Mouse (Mus musculus): ENCODE measurements around the gene Hectd4. TPM values are rescaled to one million over a fixed set of nuclear protein-coding genes. Genes with fewer than 3 reads are reported as not detected.
A peak's percentile ranks its signal among the peaks of the same experiment; 100 is the strongest.

Hectd4 gene
- polyA plus RNA-seq, 1 experiment from 2014 or later = 2.0 TPM

- Histone ChIP-seq H3K27me3 (ENCODE audit: insufficient read depth, low read length) (no peaks in the 10 kb centered on the region), H3K9ac (ENCODE audit: low read depth, low read length) (no peak overlapping the region), H3K4me2 (ENCODE audit: low read length) (no peak overlapping the region), H3K4me1 (replicated peaks; ENCODE audit: insufficient read depth, low read length) (no peaks in the 10 kb centered on the region), H3K27ac (no peak overlapping the region), H3K36me3 (ENCODE audit: insufficient read depth, low read length) (0 out of 2 replicates have a peak, but pooled peaks cover 6% of the 10 kb centered on the region), H3K4me3 (replicated peaks; ENCODE audit: low read depth, low read length) (no peak overlapping the region), H3K9me3 (replicated peaks; ENCODE audit: low read length) (no peaks in the 10 kb centered on the region)
- ATAC-seq (replicated peaks; ENCODE audit: low FRiP score, low read depth) = no peak
- no peak for TF ChIP-seq CTCF (IDR thresholded peaks at IDR 0.05; ENCODE audit: low read depth)
- no peak for DNase-seq (ENCODE audit: low spot score)
- 86% methylated on average over 7 of the region's 7 CpGs for WGBS
Measured at GRCm38 (mm10) chr5:121254977-121255376, 35.0 kb downstream of the Hectd4 start.

- TF ChIP-seq CTCF (IDR thresholded peaks at IDR 0.05; ENCODE audit: low read depth) = no peak
- H3K4me2 ChIP-seq (ENCODE audit: low read length) = no peak overlapping the region
- peaks cover 16% of the 10 kb centered on the region; the same call in 1 of the 2 replicates for H3K36me3 ChIP-seq (ENCODE audit: insufficient read depth, low read length)
- H3K27me3 ChIP-seq (ENCODE audit: insufficient read depth, low read length) = no peaks in the 10 kb centered on the region
- DNase-seq (ENCODE audit: low spot score) (no peak), ATAC-seq (replicated peaks; ENCODE audit: low FRiP score, low read depth) (no peak)
- no peak overlapping the region for H3K9ac ChIP-seq (ENCODE audit: low read depth, low read length)
- no peak overlapping the region for H3K4me3 ChIP-seq (replicated peaks; ENCODE audit: low read depth, low read length)
- 86% methylated on average over 3 of the region's 3 CpGs for WGBS
- H3K4me1 ChIP-seq (replicated peaks; ENCODE audit: insufficient read depth, low read length) = no peaks in the 10 kb centered on the region
- no peak overlapping the region for H3K27ac ChIP-seq
- H3K9me3 ChIP-seq (replicated peaks; ENCODE audit: low read length) = no peaks in the 10 kb centered on the region
Measured at GRCm38 (mm10) chr5:121261806-121262205, 41.8 kb downstream of the Hectd4 start.

DNA sequence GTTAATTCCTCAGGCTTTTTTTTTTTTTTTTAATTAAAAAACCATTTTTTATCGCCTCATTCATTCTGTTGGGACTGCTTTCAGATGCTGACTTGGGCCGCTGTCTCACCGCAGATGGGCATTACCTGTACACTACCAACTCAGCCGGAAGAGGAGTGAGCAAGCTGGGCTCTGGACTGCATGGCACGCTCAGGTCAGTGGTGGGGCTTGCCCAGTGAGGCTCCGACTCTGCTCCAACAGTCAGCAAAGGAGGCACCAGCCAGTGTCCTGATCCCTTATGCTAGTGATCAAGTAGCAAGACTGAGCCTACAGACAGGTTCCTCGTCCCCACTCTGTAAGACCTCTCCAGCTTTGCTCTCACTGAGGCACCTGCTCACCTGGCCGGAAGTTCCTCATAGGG is 42.4 kb downstream of the Hectd4 start:
- Histone ChIP-seq H3K4me3 (replicated peaks; ENCODE audit: low read depth, low read length) (no peak overlapping the region), H3K27me3 (ENCODE audit: insufficient read depth, low read length) (no peaks in the 10 kb centered on the region), H3K9ac (ENCODE audit: low read depth, low read length) (no peak overlapping the region), H3K27ac (no peak overlapping the region), H3K9me3 (replicated peaks; ENCODE audit: low read length) (no peaks in the 10 kb centered on the region), H3K4me2 (ENCODE audit: low read length) (no peak overlapping the region), H3K36me3 (ENCODE audit: insufficient read depth, low read length) (peaks cover 16% of the 10 kb centered on the region; the same call in 1 of the 2 replicates), H3K4me1 (replicated peaks; ENCODE audit: insufficient read depth, low read length) (no peaks in the 10 kb centered on the region)
- TF ChIP-seq CTCF (IDR thresholded peaks at IDR 0.05; ENCODE audit: low read depth) = no peak
- WGBS = 96% methylated on average over 8 of the region's 8 CpGs
- DNase-seq (ENCODE audit: low spot score) (no peak), ATAC-seq (replicated peaks; ENCODE audit: low FRiP score, low read depth) (no peak)

DNA sequence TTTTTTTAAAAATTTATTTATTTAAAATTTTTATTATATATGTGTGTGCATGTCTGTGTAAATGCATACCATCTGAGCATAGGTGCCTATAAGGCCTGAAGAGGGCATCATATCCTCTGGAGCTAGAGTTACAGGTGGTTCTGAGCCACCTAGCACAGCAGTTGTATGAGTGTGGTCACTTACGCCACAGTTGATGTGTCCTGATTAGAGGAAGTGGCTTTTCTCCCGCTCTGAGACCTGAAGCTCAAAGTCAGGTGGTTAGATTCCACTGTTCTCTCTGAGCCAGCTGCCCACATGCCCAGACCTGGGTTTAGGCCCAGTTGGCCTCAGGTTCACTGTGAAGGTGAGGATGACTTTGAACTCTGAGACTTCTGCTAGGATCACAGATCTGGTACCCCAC is 44.6 kb downstream of the Hectd4 start:
- Histone ChIP-seq H3K4me3 (replicated peaks; ENCODE audit: low read depth, low read length) (no peak overlapping the region), H3K4me1 (replicated peaks; ENCODE audit: insufficient read depth, low read length) (no peaks in the 10 kb centered on the region), H3K27me3 (ENCODE audit: insufficient read depth, low read length) (no peaks in the 10 kb centered on the region), H3K27ac (no peak overlapping the region), H3K36me3 (ENCODE audit: insufficient read depth, low read length) (peaks cover 19% of the 10 kb centered on the region; the same call in 1 of the 2 replicates), H3K9ac (ENCODE audit: low read depth, low read length) (no peak overlapping the region), H3K4me2 (ENCODE audit: low read length) (no peak overlapping the region), H3K9me3 (replicated peaks; ENCODE audit: low read length) (no peaks in the 10 kb centered on the region)
- 94% methylated on average over 2 of the region's 2 CpGs for WGBS
- TF ChIP-seq CTCF (IDR thresholded peaks at IDR 0.05; ENCODE audit: low read depth) = no peak
- DNase-seq (ENCODE audit: low spot score) (no peak), ATAC-seq (replicated peaks; ENCODE audit: low FRiP score, low read depth) (no peak)

- Histone ChIP-seq H3K27ac (no peak overlapping the region), H3K27me3 (ENCODE audit: insufficient read depth, low read length) (no peaks in the 10 kb centered on the region), H3K9ac (ENCODE audit: low read depth, low read length) (no peak overlapping the region), H3K9me3 (replicated peaks; ENCODE audit: low read length) (no peaks in the 10 kb centered on the region), H3K4me1 (replicated peaks; ENCODE audit: insufficient read depth, low read length) (no peaks in the 10 kb centered on the region), H3K4me3 (replicated peaks; ENCODE audit: low read depth, low read length) (no peak overlapping the region), H3K4me2 (ENCODE audit: low read length) (no peak overlapping the region), H3K36me3 (ENCODE audit: insufficient read depth, low read length) (peaks cover 19% of the 10 kb centered on the region; the same call in 1 of the 2 replicates)
- ATAC-seq (replicated peaks; ENCODE audit: low FRiP score, low read depth) (no peak), DNase-seq (ENCODE audit: low spot score) (peak; percentile 58)
- peak; percentile 79 for TF ChIP-seq CTCF (IDR thresholded peaks at IDR 0.05; ENCODE audit: low read depth)
- WGBS = 86% methylated on average over 7 of the region's 7 CpGs
Measured at GRCm38 (mm10) chr5:121266741-121267382, 46.8 kb downstream of the Hectd4 start.

DNA sequence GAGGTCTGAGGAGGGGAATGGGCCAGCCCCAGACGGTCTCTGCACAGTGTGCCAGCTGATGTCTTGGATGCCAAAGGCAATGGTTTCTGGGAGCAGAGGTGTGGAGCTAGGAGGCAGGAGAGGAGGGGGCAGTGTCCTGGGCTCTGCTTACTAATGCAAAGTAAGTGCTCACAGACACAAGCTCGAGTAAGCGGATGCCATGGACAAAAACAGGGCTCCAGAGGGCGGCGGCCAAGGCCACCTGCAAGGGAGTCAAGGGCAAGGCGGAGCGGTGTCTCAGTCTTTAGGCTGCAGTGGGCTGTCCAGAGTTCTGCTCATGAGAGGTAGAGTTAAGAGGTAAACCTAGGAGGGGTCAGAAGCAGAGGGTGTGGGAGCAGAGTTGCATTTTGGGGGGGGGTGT is 51.0 kb downstream of the Hectd4 start:
- Histone ChIP-seq H3K4me1 (replicated peaks; ENCODE audit: insufficient read depth, low read length) (no peaks in the 10 kb centered on the region), H3K27ac (no peak overlapping the region), H3K27me3 (ENCODE audit: insufficient read depth, low read length) (no peaks in the 10 kb centered on the region), H3K9me3 (replicated peaks; ENCODE audit: low read length) (no peaks in the 10 kb centered on the region), H3K4me3 (replicated peaks; ENCODE audit: low read depth, low read length) (no peak overlapping the region), H3K9ac (ENCODE audit: low read depth, low read length) (no peak overlapping the region), H3K4me2 (ENCODE audit: low read length) (no peak overlapping the region), H3K36me3 (ENCODE audit: insufficient read depth, low read length) (peaks cover 28% of the 10 kb centered on the region)
- no peak for DNase-seq (ENCODE audit: low spot score)
- TF ChIP-seq CTCF (IDR thresholded peaks at IDR 0.05; ENCODE audit: low read depth) = no peak
- no peak for ATAC-seq (replicated peaks; ENCODE audit: low FRiP score, low read depth)
- WGBS = 88% methylated on average over 7 of the region's 7 CpGs

DNA sequence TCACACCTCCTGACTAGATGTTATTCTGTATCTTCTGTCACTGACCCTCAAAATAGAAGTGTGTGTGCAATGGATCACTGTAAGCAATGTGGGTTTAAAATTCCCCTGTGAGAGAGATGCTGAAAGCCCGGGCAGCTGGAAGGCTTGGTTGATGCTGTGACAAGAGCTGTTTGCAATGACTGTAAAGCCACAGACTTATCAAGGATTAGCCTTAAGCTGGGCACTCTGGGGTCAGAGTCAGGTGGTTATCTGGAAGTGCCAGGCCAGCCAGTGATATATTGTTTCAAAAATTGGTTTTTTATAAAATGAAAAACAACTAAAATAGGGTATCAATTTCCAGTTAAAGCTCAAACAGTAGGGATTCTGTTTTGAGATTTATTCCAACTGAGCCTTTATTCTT is 56.8 kb downstream of the Hectd4 start:
- no peak overlapping the region for H3K9ac ChIP-seq (ENCODE audit: low read depth, low read length)
- TF ChIP-seq CTCF (IDR thresholded peaks at IDR 0.05; ENCODE audit: low read depth) = no peak
- no peak overlapping the region for H3K27ac ChIP-seq
- ATAC-seq (replicated peaks; ENCODE audit: low FRiP score, low read depth) (no peak), DNase-seq (ENCODE audit: low spot score) (no peak)
- 75% methylated on average over 1 of the region's 1 CpGs for WGBS
- peaks cover 34% of the 10 kb centered on the region for H3K36me3 ChIP-seq (ENCODE audit: insufficient read depth, low read length)
- H3K27me3 ChIP-seq (ENCODE audit: insufficient read depth, low read length) = no peaks in the 10 kb centered on the region
- no peaks in the 10 kb centered on the region for H3K9me3 ChIP-seq (replicated peaks; ENCODE audit: low read length)
- no peak overlapping the region for H3K4me3 ChIP-seq (replicated peaks; ENCODE audit: low read depth, low read length)
- H3K4me1 ChIP-seq (replicated peaks; ENCODE audit: insufficient read depth, low read length) = no peaks in the 10 kb centered on the region
- no peak overlapping the region for H3K4me2 ChIP-seq (ENCODE audit: low read length)
